Mouse (Mus musculus) embryonic facial prominence, embryonic 15.5 days (tissue): ENCODE data around the gene Tmco1. TPM values are rescaled to one million over a fixed set of nuclear protein-coding genes. Genes with fewer than 3 reads are reported as not detected.

Experiments
- ATAC-seq: fragments of 200-750 bp; cut with Nextera tagmentation; 2 replicates; pipeline ENCODE4 v1.8.0; 2017; ENCODE audit warnings: low read depth, moderate TSS enrichment; ENCODE audit not compliant: insufficient number of reproducible peaks, low FRiP score, low TSS enrichment
- H3K27ac ChIP-seq: fragments of 300-500 bp; sonication (generic); replicated peaks from 2 replicates; pipeline ENCODE4 v1.5.1; 2015; ENCODE audit warnings: mild to moderate bottlenecking, inconsistent platforms
- H3K27me3 ChIP-seq: fragments of 300-500 bp; sonication (generic); 2 replicates; pipeline ENCODE4 v1.6.1; 2015; ENCODE audit warnings: inconsistent platforms
- H3K36me3 ChIP-seq: fragments of 300-500 bp; sonication (generic); 2 replicates; pipeline ENCODE4 v1.6.1; 2015; ENCODE audit warnings: mild to moderate bottlenecking, inconsistent platforms
- H3K4me1 ChIP-seq: fragments of 300-500 bp; sonication (generic); 2 replicates; pipeline ENCODE4 v1.6.1; 2015; ENCODE audit warnings: inconsistent platforms
- H3K4me2 ChIP-seq: fragments of 300-500 bp; sonication (generic); replicated peaks from 2 replicates; pipeline ENCODE4 v1.6.1; 2015; ENCODE audit warnings: mild to moderate bottlenecking, inconsistent platforms
- H3K4me3 ChIP-seq: fragments of 300-500 bp; sonication (generic); replicated peaks from 2 replicates; pipeline ENCODE4 v1.5.1; 2015; ENCODE audit warnings: mild to moderate bottlenecking, inconsistent platforms
- H3K9ac ChIP-seq: fragments of 300-500 bp; sonication (generic); 2 replicates; pipeline ENCODE4 v1.6.1; 2015; ENCODE audit warnings: inconsistent platforms
- H3K9me3 ChIP-seq: fragments of 300-500 bp; sonication (generic); replicated peaks from 2 replicates; pipeline ENCODE4 v1.6.1; 2016; ENCODE audit warnings: inconsistent platforms
- WGBS: fragments of 180-500 bp; shearing (Covaris S2); methylation state at CpG from one replicate; pipeline ENCODE4 v1.1.7; 2015; 5-methylcytosine and 5-hydroxymethylcytosine counted together
- polyA plus RNA-seq: library from polyadenylated mRNA; unstranded; fragments of >200 nt; fragmentation: Nextera tagmentation; extraction: Ambion mirVana; gene quantifications from 2 replicates; pipeline ENCODE4 v1.2.1, GENCODE M21; 2015

Tmco1 gene
- 92.0 and 92.5 TPM in 2 replicates for polyA plus RNA-seq

DNA sequence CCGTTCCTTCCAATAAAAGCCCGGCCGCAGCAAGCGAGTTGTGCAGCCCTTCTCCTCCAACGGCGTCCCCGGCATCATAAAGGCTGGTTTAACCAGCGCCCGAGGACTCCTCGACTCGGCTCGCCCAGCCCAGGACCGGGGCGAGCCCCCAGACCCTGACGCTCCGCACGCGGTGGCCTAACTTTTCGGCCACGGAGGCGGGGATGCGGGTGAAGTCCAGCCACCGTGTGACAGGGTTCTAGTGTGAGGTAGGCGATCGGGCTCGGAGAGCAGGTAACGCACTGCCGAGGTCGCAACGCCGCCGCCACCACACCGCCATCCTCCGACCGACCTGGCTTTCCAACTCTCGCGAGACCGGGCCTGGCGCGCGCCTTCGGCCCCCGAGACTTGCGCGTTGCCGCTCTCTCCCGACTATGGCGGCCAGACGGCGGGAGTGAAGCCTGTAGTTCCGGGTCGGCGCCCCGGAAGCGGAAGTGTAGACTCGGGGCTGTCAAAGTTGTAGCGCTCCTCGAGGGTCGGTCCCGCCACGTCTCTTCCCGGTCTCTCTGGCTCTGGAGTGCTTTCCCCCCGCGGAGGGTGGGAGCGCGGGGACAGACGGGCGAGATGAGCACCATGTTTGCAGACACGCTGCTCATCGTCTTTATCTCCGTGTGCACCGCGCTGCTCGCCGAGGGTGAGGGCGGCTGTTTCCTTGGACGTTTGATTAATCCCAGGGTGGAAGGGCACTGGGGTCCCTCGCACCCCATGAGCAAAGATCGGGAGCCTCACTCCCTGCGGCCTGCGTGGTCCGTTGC is at the start of gene Tmco1:
Gene Tmco1, plus strand, starts transcription at position 118 of the 794 bp plus-strand sequence.
- Histone ChIP-seq H3K4me2 (peak within 1 kb of the TSS; percentile 69), H3K27ac (peak within 1 kb of the TSS; percentile 92), H3K9me3 (no peaks in the 10 kb centered on the region), H3K4me3 (peak within 1 kb of the TSS; percentile 72), H3K9ac (peak within 1 kb of the TSS; percentile 88), H3K36me3 (peaks cover 18% of the 10 kb centered on the region), H3K27me3 (no peaks in the 10 kb centered on the region), H3K4me1 (peaks cover 11% of the 10 kb centered on the region; the same call in 1 of the 2 replicates)
- peak; percentile 97 for ATAC-seq
- under 1% methylated on average over 82 of the region's 82 CpGs for WGBS

GRCm38 (mm10) chr1:167259702-167260101 is 48.5 kb upstream of the Tmco1 start:
- WGBS = 50% methylated on average over 10 of the region's 10 CpGs
- Histone ChIP-seq H3K27me3 (no peaks in the 10 kb centered on the region), H3K4me1 (peaks cover 40% of the 10 kb centered on the region), H3K4me2 (no peak overlapping the region), H3K4me3 (no peak overlapping the region), H3K9ac (no peak overlapping the region), H3K27ac (peak overlapping the region; percentile 6; the same call in 1 of the 2 replicates), H3K9me3 (no peaks in the 10 kb centered on the region), H3K36me3 (no peaks in the 10 kb centered on the region)
- ATAC-seq = no peak

GRCm38 (mm10) chr1:167261750-167262149 is 46.4 kb upstream of the Tmco1 start:
- Histone ChIP-seq H3K4me1 (peaks cover 40% of the 10 kb centered on the region), H3K36me3 (no peaks in the 10 kb centered on the region), H3K27ac (peak overlapping the region; percentile 48), H3K9ac (no peak overlapping the region), H3K4me3 (no peak overlapping the region), H3K4me2 (no peak overlapping the region), H3K9me3 (no peaks in the 10 kb centered on the region), H3K27me3 (no peaks in the 10 kb centered on the region)
- 72% methylated on average over 11 of the region's 11 CpGs for WGBS
- no peak for ATAC-seq

DNA sequence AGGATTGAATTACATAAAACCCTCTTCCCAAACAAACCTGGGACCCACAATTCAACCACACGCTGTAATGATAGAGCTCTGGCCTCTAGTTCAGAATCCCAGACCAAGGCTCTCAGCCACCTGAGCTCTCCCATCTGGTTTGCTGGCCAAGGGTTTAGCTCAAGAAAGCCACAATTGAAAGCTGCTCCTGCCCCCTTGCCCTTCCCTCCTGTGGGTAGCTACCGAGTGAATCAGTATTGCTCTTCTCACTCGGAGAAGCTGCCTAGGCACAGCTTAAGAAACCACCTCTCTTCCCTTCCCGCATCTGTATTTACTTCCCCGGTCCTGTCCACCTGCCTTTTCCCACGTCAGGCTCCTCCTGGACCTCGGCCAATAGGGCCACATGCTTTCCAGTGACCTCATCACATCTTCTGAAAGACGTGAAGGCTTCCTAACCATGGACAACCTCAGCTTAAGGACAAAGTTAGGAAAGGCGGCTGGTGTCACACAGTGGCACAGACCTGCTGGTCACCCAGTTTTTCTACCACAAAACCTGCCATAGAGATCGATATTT is 45.6 kb upstream of the Tmco1 start:
- Histone ChIP-seq H3K4me2 (no peak overlapping the region), H3K9ac (no peak overlapping the region), H3K27me3 (no peaks in the 10 kb centered on the region), H3K9me3 (no peaks in the 10 kb centered on the region), H3K27ac (peak overlapping the region; percentile 39), H3K4me3 (no peak overlapping the region), H3K36me3 (no peaks in the 10 kb centered on the region), H3K4me1 (peaks cover 40% of the 10 kb centered on the region)
- WGBS = 59% methylated on average over 10 of the region's 10 CpGs
- ATAC-seq = no peak

GRCm38 (mm10) chr1:167265366-167265765 is 42.8 kb upstream of the Tmco1 start:
- no peak for ATAC-seq
- no peak overlapping the region for H3K4me3 ChIP-seq
- H3K4me1 ChIP-seq = peaks cover 56% of the 10 kb centered on the region
- H3K36me3 ChIP-seq = no peaks in the 10 kb centered on the region
- no peak overlapping the region for H3K4me2 ChIP-seq
- WGBS = 82% methylated on average over 4 of the region's 4 CpGs
- H3K9ac ChIP-seq = no peak overlapping the region
- H3K27ac ChIP-seq = no peak overlapping the region
- no peaks in the 10 kb centered on the region for H3K27me3 ChIP-seq
- no peaks in the 10 kb centered on the region for H3K9me3 ChIP-seq

- Histone ChIP-seq H3K36me3 (no peaks in the 10 kb centered on the region), H3K9ac (no peak overlapping the region), H3K4me3 (no peak overlapping the region), H3K4me2 (no peak overlapping the region), H3K4me1 (peaks cover 69% of the 10 kb centered on the region), H3K27ac (no peak overlapping the region), H3K9me3 (no peaks in the 10 kb centered on the region), H3K27me3 (no peaks in the 10 kb centered on the region)
- WGBS = 80% methylated on average over 3 of the region's 3 CpGs
- ATAC-seq = no peak
Measured at GRCm38 (mm10) chr1:167266720-167267119, 41.5 kb upstream of the Tmco1 start.

GRCm38 (mm10) chr1:167268360-167269063 is 39.7 kb upstream of the Tmco1 start:
- H3K27me3 ChIP-seq = no peaks in the 10 kb centered on the region
- H3K36me3 ChIP-seq = no peaks in the 10 kb centered on the region
- no peak overlapping the region for H3K4me3 ChIP-seq
- peaks cover 61% of the 10 kb centered on the region for H3K4me1 ChIP-seq
- H3K4me2 ChIP-seq = no peak overlapping the region
- no peak for ATAC-seq
- 81% methylated on average over 9 of the region's 9 CpGs for WGBS
- H3K9ac ChIP-seq = no peak overlapping the region
- no peaks in the 10 kb centered on the region for H3K9me3 ChIP-seq
- H3K27ac ChIP-seq = peak overlapping the region; percentile 92

DNA sequence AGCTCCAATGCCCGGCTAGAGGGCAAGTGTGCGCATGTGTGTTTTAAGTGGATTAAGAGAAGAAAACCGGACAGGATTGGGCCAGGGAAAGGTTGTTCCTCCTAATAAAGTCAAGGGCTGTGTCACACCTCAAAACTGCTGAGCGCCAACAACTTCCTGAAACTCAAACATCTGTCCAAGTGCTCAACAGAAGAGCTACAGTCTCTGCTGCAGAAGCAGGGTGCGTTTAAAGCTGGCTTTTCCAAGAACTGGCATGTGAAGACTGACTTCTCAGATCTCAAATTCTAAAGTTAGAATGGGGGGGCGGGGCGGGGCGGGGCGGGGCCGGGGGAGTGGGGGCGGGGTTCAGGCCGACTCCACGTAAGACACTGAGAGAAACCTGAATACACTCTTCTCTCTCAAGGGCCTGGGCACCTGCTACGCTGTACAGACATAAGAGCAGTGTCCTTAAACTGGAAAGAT is 38.8 kb upstream of the Tmco1 start:
- Histone ChIP-seq H3K27me3 (no peaks in the 10 kb centered on the region), H3K4me3 (0 out of 2 replicates have a peak overlapping the region, but pooled peaks have one; percentile 3), H3K27ac (peak overlapping the region; percentile 92), H3K9me3 (no peaks in the 10 kb centered on the region), H3K4me2 (peak overlapping the region; percentile 55), H3K36me3 (no peaks in the 10 kb centered on the region), H3K9ac (no peak overlapping the region), H3K4me1 (peaks cover 57% of the 10 kb centered on the region)
- ATAC-seq = no peak
- WGBS = 21% methylated on average over 14 of the region's 14 CpGs

DNA sequence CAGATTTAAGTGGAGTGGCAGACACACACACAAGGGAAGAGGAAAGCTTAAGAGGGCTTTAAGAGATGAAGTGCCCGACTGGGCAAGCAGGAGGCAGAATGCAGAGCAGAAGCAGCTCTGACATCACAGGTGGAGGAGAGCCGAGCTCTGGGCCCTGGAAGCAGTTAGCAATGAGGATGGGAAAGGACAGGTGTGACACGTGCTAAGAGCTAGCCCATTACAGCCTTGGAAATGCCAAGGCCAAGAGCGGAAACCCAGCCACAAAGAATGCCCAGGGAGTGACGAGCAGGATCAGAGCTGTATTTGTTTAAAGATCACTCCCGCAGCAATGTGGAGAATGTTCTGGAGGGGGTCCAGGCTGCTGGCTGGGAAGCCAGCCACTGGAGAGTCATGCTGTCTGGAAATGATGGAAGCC is 38.3 kb upstream of the Tmco1 start:
- Histone ChIP-seq H3K9ac (no peak overlapping the region), H3K4me3 (peak overlapping the region; percentile 22; the same call in 1 of the 2 replicates), H3K27ac (peak overlapping the region; percentile 92), H3K9me3 (no peaks in the 10 kb centered on the region), H3K27me3 (no peaks in the 10 kb centered on the region), H3K4me1 (peaks cover 59% of the 10 kb centered on the region), H3K36me3 (no peaks in the 10 kb centered on the region), H3K4me2 (peak overlapping the region; percentile 55)
- ATAC-seq = peak; percentile 80
- WGBS = 2% methylated on average over 6 of the region's 6 CpGs

DNA sequence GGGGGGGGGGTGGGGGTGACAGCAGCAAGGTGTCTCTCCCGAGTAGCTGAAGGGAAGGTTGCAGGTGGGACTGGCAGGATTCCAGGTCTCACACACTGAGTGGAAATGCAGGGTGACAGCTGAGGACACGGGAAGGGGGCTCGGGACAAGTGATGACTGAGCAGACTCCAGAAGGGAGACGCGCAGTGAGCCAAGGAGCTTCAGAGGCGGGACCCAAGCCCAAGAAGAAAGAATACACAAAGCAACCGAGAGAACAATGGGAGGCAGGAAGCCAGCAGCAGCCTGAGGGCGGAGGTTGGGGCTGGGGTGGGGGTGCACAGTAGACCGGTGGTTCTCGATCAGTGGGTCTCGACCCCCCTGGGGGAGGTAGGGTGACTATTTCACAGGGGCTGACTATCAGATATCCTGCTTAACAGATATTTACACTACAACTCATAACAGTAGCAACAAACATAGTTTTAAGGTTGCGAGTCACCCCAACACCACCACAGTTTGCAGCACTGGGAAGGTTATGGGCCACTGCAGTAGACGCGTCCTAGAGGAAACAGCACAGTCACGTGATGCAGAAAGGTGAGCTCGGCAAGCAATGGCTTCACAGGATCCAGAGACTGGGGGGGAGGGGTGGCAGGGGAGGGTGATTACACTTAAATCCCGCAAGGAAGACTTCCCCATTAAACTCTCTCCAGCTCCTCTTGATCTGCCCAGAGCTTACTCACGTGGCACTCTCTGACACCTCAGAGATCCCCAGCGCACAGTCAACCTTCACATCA is 37.7 kb upstream of the Tmco1 start:
- Histone ChIP-seq H3K4me1 (peaks cover 54% of the 10 kb centered on the region), H3K9ac (0 out of 2 replicates have a peak overlapping the region, but pooled peaks have one; percentile 4)

More for the DNA sequence above, 37.7 kb upstream of the Tmco1 start:
- Histone ChIP-seq H3K27ac (peak overlapping the region; percentile 92), H3K4me2 (peak overlapping the region; percentile 55), H3K4me3 (peak overlapping the region; percentile 22), H3K36me3 (no peaks in the 10 kb centered on the region), H3K27me3 (no peaks in the 10 kb centered on the region), H3K9me3 (no peaks in the 10 kb centered on the region)
- WGBS = 6% methylated on average over 19 of the region's 19 CpGs
- ATAC-seq = peak; percentile 73
